Mouse (Mus musculus): ENCODE measurements around the gene Grk4.

GRCm38 (mm10) chr5:34670280-34670679, 10.1 kb downstream of the Grk4 start:
- TF ChIP-seq CTCF (IDR thresholded peaks at IDR 0.05; ENCODE audit: borderline replicate concordance, extremely low read depth, insufficient read depth, insufficient read length) (peak; percentile 15; the same call in 1 of the 2 replicates), POLR2A (IDR thresholded peaks at IDR 0.05; ENCODE audit: borderline replicate concordance, extremely low read depth, insufficient read depth, insufficient read length, poor library complexity, severe bottlenecking) (no peak)

Data from brain, embryonic 14.5 days (tissue).